Mouse (Mus musculus) leukemia stem cell, adult 10-12 weeks (primary cell): ENCODE measurements around the gene Zcchc10. TPM values are rescaled to one million over a fixed set of nuclear protein-coding genes. Genes with fewer than 3 reads are reported as not detected.

Experiments
- polyA plus RNA-seq: library from polyadenylated mRNA; stranded (reverse); fragments of >175 nt; gene quantifications from 2 replicates; pipeline ENCODE4 v1.2.3, GENCODE M21; 2012; ENCODE audit warnings: low replicate concordance

Zcchc10 gene
- 0.52 and 0.69 TPM in 2 replicates for polyA plus RNA-seq

DNA sequence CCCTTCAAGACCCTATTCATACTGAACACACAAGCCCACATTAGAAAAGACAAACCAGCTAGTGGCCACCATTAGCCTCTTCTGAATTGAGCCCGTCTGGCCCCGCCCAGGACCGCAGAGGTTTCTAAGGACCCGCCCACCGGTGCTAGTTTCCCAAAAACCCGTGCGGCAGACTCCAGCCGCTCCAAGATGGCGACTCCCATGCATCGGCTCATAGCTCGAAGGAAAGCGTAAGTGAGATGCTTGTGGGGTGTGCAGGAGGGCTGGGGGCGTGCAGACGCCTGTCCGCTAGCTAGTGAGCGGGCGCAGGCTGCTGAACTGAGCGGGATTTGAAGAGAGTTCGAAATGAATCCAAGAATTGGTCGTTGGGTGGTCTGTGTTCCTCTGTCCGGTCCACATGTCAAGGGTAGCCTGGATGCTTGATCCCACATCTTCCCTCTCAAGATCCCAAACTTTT lies at the start of gene Zcchc10:
Gene Zcchc10, plus strand, starts transcription at position 168 of the 457 bp plus-strand sequence.

GRCm38 (mm10) chr11:53300330-53301166 lies 23.9 kb upstream of the Zcchc10 start, which contains the start of gene Hspa4:
Hspa4 (minus strand) TSS chr11:53300457.

GRCm38 (mm10) chr11:53350291-53351223 lies 26.1 kb downstream of the Zcchc10 start, which contains the start of gene Aff4:
Aff4 (plus strand) TSS chr11:53350833.

Other genes with a start within 250 kb of the Zcchc10 start
- gene Hspa4, start 24.2 kb upstream of the Zcchc10 start, polyA plus RNA-seq: 32.3 and 52.4 TPM in 2 replicates
- gene Aff4, start 26.2 kb downstream of the Zcchc10 start, polyA plus RNA-seq: 2.3 and 2.4 TPM in 2 replicates
- not detected in 2 replicates for gene Leap2, start 98.5 kb downstream of the Zcchc10 start, polyA plus RNA-seq
- 98.3 and 206 TPM in 2 replicates for gene Uqcrq, start 106.2 kb downstream of the Zcchc10 start, polyA plus RNA-seq
- 0.19 TPM in 1 of 2 replicates, not detected in the other for gene Gdf9, start 106.3 kb downstream of the Zcchc10 start, polyA plus RNA-seq
- not detected in 2 replicates for gene Gm10447, start 132.4 kb downstream of the Zcchc10 start, polyA plus RNA-seq
- 0.07 and 0.17 TPM in 2 replicates for gene Shroom1, start 132.5 kb downstream of the Zcchc10 start, polyA plus RNA-seq
- not detected in 2 replicates for gene Gm9837, start 145.8 kb downstream of the Zcchc10 start, polyA plus RNA-seq
- gene Gm9945, start 155.5 kb downstream of the Zcchc10 start, polyA plus RNA-seq: 0.46 TPM in 1 of 2 replicates, not detected in the other
- 28.7 and 36.3 TPM in 2 replicates for gene Sowaha, start 155.6 kb downstream of the Zcchc10 start, polyA plus RNA-seq
- 119 and 194 TPM in 2 replicates for gene Sept8, start 194.6 kb downstream of the Zcchc10 start, polyA plus RNA-seq
- gene Kif3a, start 242.7 kb downstream of the Zcchc10 start, polyA plus RNA-seq: 2.0 and 5.8 TPM in 2 replicates